Mouse (Mus musculus) Patski (cell line): ENCODE measurements around the gene Trpv3. TPM values are rescaled to one million over a fixed set of nuclear protein-coding genes. Genes with fewer than 3 reads are reported as not detected.

Experiments used
- ATAC-seq: fragments of 100-300 bp; one replicate; pipeline ENCODE4 v1.8.0; 2021
- CTCF ChIA-PET: fragments of 350-600 bp; sonication (Branson Sonifier 250); formaldehyde crosslinking; loops from one replicate; lab custom pipeline; 2022; ENCODE audit warnings: inconsistent platforms; lab: Charles Lee
- POLR2A ChIA-PET: fragments of 350-600 bp; sonication (Branson Sonifier 250); formaldehyde crosslinking; loops from one replicate; lab custom pipeline; 2022; ENCODE audit warnings: antibody characterized with exemption, inconsistent platforms; lab: Charles Lee
- DNase-seq: peaks from one replicate; pipeline ENCODE4 v3.0.0-alpha.2; 2011; ENCODE audit warnings: low read depth, low spot score
- H3K27me3 ChIP-seq: fragments of 371-371 bp; one replicate; pipeline ENCODE4 v1.5.1; 2021
- CTCF ChIP-seq: fragments of 100-300 bp; IDR thresholded peaks from one replicate; pipeline ENCODE4 v1.5.1; 2021
- in situ Hi-C: fragments of 300-500 bp; cut with MboI; formaldehyde crosslinking; loops from 3 replicates; pipeline ENCODE4 v1.11.1; 2018; ENCODE audit warnings: low pct_unique_long_range_greater_than_20kb, mixed read lengths
- polyA plus RNA-seq: library from polyadenylated mRNA; unstranded; gene quantifications from one replicate; pipeline ENCODE4 v1.2.3, GENCODE M21; 2021

Gene Trpv3
- polyA plus RNA-seq, 1 experiment from 2014 or later: 0.01 TPM

- peaks cover 51% of the 10 kb centered on the region for H3K27me3 ChIP-seq
- ChIA-PET POLR2A (no interaction called here), CTCF (no interaction called here)
- no peak for DNase-seq
- no peak for ATAC-seq
- in situ Hi-C loops: no loop called here
- TF ChIP-seq CTCF: no peak
Measured at GRCm38 (mm10) chr11:73333357-73333756, 66.2 kb downstream of the Trpv3 start.

- ATAC-seq: no peak
- TF ChIP-seq CTCF: no peak
- peaks cover 56% of the 10 kb centered on the region for H3K27me3 ChIP-seq
- in situ Hi-C loops: no loop called here
- DNase-seq: no peak
- POLR2A ChIA-PET: no interaction called here
- CTCF ChIA-PET: interaction anchor here (0.8 to 1.3 kb wide), 2 partner anchors 8 to 10 kb away, joined by 3 to 5 read pairs; no protein-coding TSS in a partner anchor
Measured at GRCm38 (mm10) chr11:73336919-73337318, 69.7 kb downstream of the Trpv3 start.

Other genes with a start within 250 kb of the Trpv3 start
- 5.1 TPM for gene Camkk1, start 248.4 kb upstream of the Trpv3 start, polyA plus RNA-seq
- gene Ncbp3, start 219.6 kb upstream of the Trpv3 start, polyA plus RNA-seq: 7.9 TPM
- 0.05 TPM for gene Itgae, start 176.8 kb upstream of the Trpv3 start, polyA plus RNA-seq
- gene Haspin, start 129.1 kb upstream of the Trpv3 start, polyA plus RNA-seq: 8.8 TPM
- 6.0 TPM for gene P2rx5, start 107.0 kb upstream of the Trpv3 start, polyA plus RNA-seq
- 79.4 TPM for gene Emc6, start 90.4 kb upstream of the Trpv3 start, polyA plus RNA-seq
- 157 TPM for gene Tax1bp3, start 90.3 kb upstream of the Trpv3 start, polyA plus RNA-seq
- 33.0 TPM for gene Ctns, start 68.3 kb upstream of the Trpv3 start, polyA plus RNA-seq
- gene Shpk, start 67.9 kb upstream of the Trpv3 start, polyA plus RNA-seq: 5.6 TPM
- gene Trpv1, start 33.1 kb upstream of the Trpv3 start, polyA plus RNA-seq: not detected
- gene Aspa, start 62.2 kb downstream of the Trpv3 start, polyA plus RNA-seq: 1.1 TPM
- not detected for gene Gm49340, start 62.4 kb downstream of the Trpv3 start, polyA plus RNA-seq
- 0.09 TPM for gene Spata22, start 62.4 kb downstream of the Trpv3 start, polyA plus RNA-seq
- gene Olfr20, start 83.4 kb downstream of the Trpv3 start, polyA plus RNA-seq: not detected
- gene Olfr376, start 103.9 kb downstream of the Trpv3 start, polyA plus RNA-seq: not detected
- not detected for gene Olfr1, start 132.2 kb downstream of the Trpv3 start, polyA plus RNA-seq
- gene Olfr378, start 161.1 kb downstream of the Trpv3 start, polyA plus RNA-seq: not detected
- gene Olfr380, start 190.1 kb downstream of the Trpv3 start, polyA plus RNA-seq: not detected
- gene Olfr381, start 224.2 kb downstream of the Trpv3 start, polyA plus RNA-seq: not detected
- gene Olfr382, start 249.8 kb downstream of the Trpv3 start, polyA plus RNA-seq: not detected